Mouse (Mus musculus): ENCODE results near the gene Scgb1c1. TPM values are rescaled to one million over a fixed set of nuclear protein-coding genes. Genes with fewer than 3 reads are reported as not detected.

The Scgb1c1 gene
- polyA plus RNA-seq, 1 experiment from 2014 or later = not detected

- Histone ChIP-seq H3K27me3 (ENCODE audit: control insufficient read depth, insufficient read depth, low read length) (no peaks in the 10 kb centered on the region), H3K4me3 (ENCODE audit: low read depth, low read length) (no peak overlapping the region), H3K9me3 (replicated peaks; ENCODE audit: control insufficient read depth, low read length) (no peaks in the 10 kb centered on the region), H3K27ac (replicated peaks; ENCODE audit: low read depth, low read length) (no peak overlapping the region), H3K4me2 (ENCODE audit: low read depth, low read length) (no peak overlapping the region), H3K9ac (replicated peaks; ENCODE audit: low read length) (no peak overlapping the region), H3K36me3 (replicated peaks; ENCODE audit: control insufficient read depth, insufficient read depth, low read depth, low read length) (no peaks in the 10 kb centered on the region), H3K4me1 (ENCODE audit: control insufficient read depth, insufficient read depth, low read length) (no peaks in the 10 kb centered on the region)
- WGBS = 80% methylated on average over 4 of the region's 4 CpGs
- no peak for DNase-seq (ENCODE audit: low spot score)
- ATAC-seq (replicated peaks; ENCODE audit: insufficient number of reproducible peaks, low FRiP score, low TSS enrichment, low read depth) = no peak
Observed at GRCm38 (mm10) chr7:140820173-140820572, 25.2 kb upstream of the Scgb1c1 start.

- Histone ChIP-seq H3K4me3 (ENCODE audit: low read depth, low read length) (peak overlapping the region; percentile 55), H3K4me1 (ENCODE audit: control insufficient read depth, insufficient read depth, low read length) (no peaks in the 10 kb centered on the region), H3K9ac (replicated peaks; ENCODE audit: low read length) (no peak overlapping the region), H3K4me2 (ENCODE audit: low read depth, low read length) (peak overlapping the region; percentile 72), H3K9me3 (replicated peaks; ENCODE audit: control insufficient read depth, low read length) (no peaks in the 10 kb centered on the region), H3K36me3 (replicated peaks; ENCODE audit: control insufficient read depth, insufficient read depth, low read depth, low read length) (no peaks in the 10 kb centered on the region), H3K27me3 (ENCODE audit: control insufficient read depth, insufficient read depth, low read length) (no peaks in the 10 kb centered on the region), H3K27ac (replicated peaks; ENCODE audit: low read depth, low read length) (no peak overlapping the region)
- ATAC-seq (replicated peaks; ENCODE audit: insufficient number of reproducible peaks, low FRiP score, low TSS enrichment, low read depth) = no peak
- no peak for DNase-seq (ENCODE audit: low spot score)
- 50% methylated on average over 5 of the region's 5 CpGs for WGBS
Observed at GRCm38 (mm10) chr7:140821305-140821652, 24.1 kb upstream of the Scgb1c1 start.

GRCm38 (mm10) chr7:140821653-140822329 is 23.6 kb upstream of the Scgb1c1 start, which contains the start of gene Zfp941:
TSS of gene Zfp941 (minus strand) at chr7:140822178.
- no peak within 1 kb of the TSS for H3K27ac ChIP-seq (replicated peaks; ENCODE audit: low read depth, low read length)
- peak within 1 kb of the TSS; percentile 72 for H3K4me2 ChIP-seq (ENCODE audit: low read depth, low read length)
- peak within 1 kb of the TSS; percentile 67 for H3K9ac ChIP-seq (replicated peaks; ENCODE audit: low read length)
- no peaks in the 10 kb centered on the region for H3K27me3 ChIP-seq (ENCODE audit: control insufficient read depth, insufficient read depth, low read length)
- DNase-seq (ENCODE audit: low spot score) (peak; percentile 77), ATAC-seq (replicated peaks; ENCODE audit: insufficient number of reproducible peaks, low FRiP score, low TSS enrichment, low read depth) (peak; percentile 91)
- no peaks in the 10 kb centered on the region for H3K4me1 ChIP-seq (ENCODE audit: control insufficient read depth, insufficient read depth, low read length)
- H3K9me3 ChIP-seq (replicated peaks; ENCODE audit: control insufficient read depth, low read length) = no peaks in the 10 kb centered on the region
- no peaks in the 10 kb centered on the region for H3K36me3 ChIP-seq (replicated peaks; ENCODE audit: control insufficient read depth, insufficient read depth, low read depth, low read length)
- peak within 1 kb of the TSS; percentile 55 for H3K4me3 ChIP-seq (ENCODE audit: low read depth, low read length)
- WGBS = 1% methylated on average over 20 of the region's 21 CpGs

- H3K27me3 ChIP-seq (ENCODE audit: control insufficient read depth, insufficient read depth, low read length) = no peaks in the 10 kb centered on the region
- no peak overlapping the region for H3K4me2 ChIP-seq (ENCODE audit: low read depth, low read length)
- no peaks in the 10 kb centered on the region for H3K4me1 ChIP-seq (ENCODE audit: control insufficient read depth, insufficient read depth, low read length)
- H3K9me3 ChIP-seq (replicated peaks; ENCODE audit: control insufficient read depth, low read length) = no peaks in the 10 kb centered on the region
- no peak for ATAC-seq (replicated peaks; ENCODE audit: insufficient number of reproducible peaks, low FRiP score, low TSS enrichment, low read depth)
- DNase-seq (ENCODE audit: low spot score) = no peak
- no peaks in the 10 kb centered on the region for H3K36me3 ChIP-seq (replicated peaks; ENCODE audit: control insufficient read depth, insufficient read depth, low read depth, low read length)
- no peak overlapping the region for H3K9ac ChIP-seq (replicated peaks; ENCODE audit: low read length)
- no peak overlapping the region for H3K27ac ChIP-seq (replicated peaks; ENCODE audit: low read depth, low read length)
- 86% methylated on average over 4 of the region's 4 CpGs for WGBS
- H3K4me3 ChIP-seq (ENCODE audit: low read depth, low read length) = no peak overlapping the region
Observed at GRCm38 (mm10) chr7:140822731-140823130, 22.6 kb upstream of the Scgb1c1 start.

- DNase-seq (ENCODE audit: low spot score) (peak; percentile 45), ATAC-seq (replicated peaks; ENCODE audit: insufficient number of reproducible peaks, low FRiP score, low TSS enrichment, low read depth) (no peak)
- Histone ChIP-seq H3K4me2 (ENCODE audit: low read depth, low read length) (no peak overlapping the region), H3K27ac (replicated peaks; ENCODE audit: low read depth, low read length) (no peak overlapping the region), H3K4me3 (ENCODE audit: low read depth, low read length) (no peak overlapping the region), H3K9me3 (replicated peaks; ENCODE audit: control insufficient read depth, low read length) (no peaks in the 10 kb centered on the region), H3K4me1 (ENCODE audit: control insufficient read depth, insufficient read depth, low read length) (no peaks in the 10 kb centered on the region), H3K9ac (replicated peaks; ENCODE audit: low read length) (no peak overlapping the region), H3K27me3 (ENCODE audit: control insufficient read depth, insufficient read depth, low read length) (no peaks in the 10 kb centered on the region), H3K36me3 (replicated peaks; ENCODE audit: control insufficient read depth, insufficient read depth, low read depth, low read length) (no peaks in the 10 kb centered on the region)
- 38% methylated on average over 8 of the region's 8 CpGs for WGBS
Observed at GRCm38 (mm10) chr7:140828171-140828881, 17.0 kb upstream of the Scgb1c1 start.

GRCm38 (mm10) chr7:140831447-140831846 is 13.9 kb upstream of the Scgb1c1 start:
- Histone ChIP-seq H3K27ac (replicated peaks; ENCODE audit: low read depth, low read length) (no peak overlapping the region), H3K9me3 (replicated peaks; ENCODE audit: control insufficient read depth, low read length) (no peaks in the 10 kb centered on the region), H3K4me2 (ENCODE audit: low read depth, low read length) (no peak overlapping the region), H3K36me3 (replicated peaks; ENCODE audit: control insufficient read depth, insufficient read depth, low read depth, low read length) (no peaks in the 10 kb centered on the region), H3K4me3 (ENCODE audit: low read depth, low read length) (no peak overlapping the region), H3K9ac (replicated peaks; ENCODE audit: low read length) (no peak overlapping the region), H3K4me1 (ENCODE audit: control insufficient read depth, insufficient read depth, low read length) (no peaks in the 10 kb centered on the region), H3K27me3 (ENCODE audit: control insufficient read depth, insufficient read depth, low read length) (no peaks in the 10 kb centered on the region)
- 69% methylated on average over 6 of the region's 6 CpGs for WGBS
- ATAC-seq (replicated peaks; ENCODE audit: insufficient number of reproducible peaks, low FRiP score, low TSS enrichment, low read depth) = no peak
- no peak for DNase-seq (ENCODE audit: low spot score)

GRCm38 (mm10) chr7:140833341-140833740 is 12.0 kb upstream of the Scgb1c1 start:
- no peak overlapping the region for H3K9ac ChIP-seq (replicated peaks; ENCODE audit: low read length)
- no peaks in the 10 kb centered on the region for H3K36me3 ChIP-seq (replicated peaks; ENCODE audit: control insufficient read depth, insufficient read depth, low read depth, low read length)
- 86% methylated on average over 4 of the region's 4 CpGs for WGBS
- no peaks in the 10 kb centered on the region for H3K4me1 ChIP-seq (ENCODE audit: control insufficient read depth, insufficient read depth, low read length)
- no peaks in the 10 kb centered on the region for H3K9me3 ChIP-seq (replicated peaks; ENCODE audit: control insufficient read depth, low read length)
- ATAC-seq (replicated peaks; ENCODE audit: insufficient number of reproducible peaks, low FRiP score, low TSS enrichment, low read depth) (no peak), DNase-seq (ENCODE audit: low spot score) (no peak)
- no peaks in the 10 kb centered on the region for H3K27me3 ChIP-seq (ENCODE audit: control insufficient read depth, insufficient read depth, low read length)
- H3K27ac ChIP-seq (replicated peaks; ENCODE audit: low read depth, low read length) = no peak overlapping the region
- no peak overlapping the region for H3K4me2 ChIP-seq (ENCODE audit: low read depth, low read length)
- H3K4me3 ChIP-seq (ENCODE audit: low read depth, low read length) = no peak overlapping the region

Data from embryonic facial prominence, embryonic 11.5 days (tissue).